Mouse (Mus musculus) adrenal gland, postnatal 25 days (tissue): ENCODE data around the gene Slc5a8. TPM values are rescaled to one million over a fixed set of nuclear protein-coding genes. Genes with fewer than 3 reads are reported as not detected.

ENCODE experiments used
- DNase-seq: peaks from one replicate; pipeline ENCODE4 v3.0.0; 2021; ENCODE audit warnings: mixed read lengths
- long read RNA-seq: library from polyadenylated mRNA; stranded (forward); transcript quantifications from one replicate; pipeline ENCODE4 v2.0.0, GENCODE M21; 2021
- total RNA-seq: library from RNA; stranded (reverse); gene quantifications from 2 replicates; pipeline ENCODE4 v1.2.3, GENCODE M21; 2021

Slc5a8 gene
- 0.12 and 0.19 TPM in 2 replicates for total RNA-seq
- long read RNA-seq = 0 reads

GRCm38 (mm10) chr10:88885632-88886090 lies at the start of gene Slc5a8:
Gene Slc5a8 (plus strand): TSS chr10:88885992.
- DNase-seq = no peak

GRCm38 (mm10) chr10:88848876-88849476 lies 36.8 kb upstream of the Slc5a8 start:
- no peak for DNase-seq

GRCm38 (mm10) chr10:88849976-88850375 lies 35.8 kb upstream of the Slc5a8 start:
- DNase-seq = no peak

- no peak for DNase-seq
These were observed 32.5 kb upstream of the Slc5a8 start for GRCm38 (mm10) chr10:88853326-88853725.

GRCm38 (mm10) chr10:88860911-88861310 lies 24.9 kb upstream of the Slc5a8 start:
- DNase-seq = no peak

- DNase-seq = no peak
These were observed 24.4 kb upstream of the Slc5a8 start for GRCm38 (mm10) chr10:88861416-88861815.

GRCm38 (mm10) chr10:88862293-88862692 lies 23.5 kb upstream of the Slc5a8 start:
- no peak for DNase-seq

GRCm38 (mm10) chr10:88866017-88866416 lies 19.8 kb upstream of the Slc5a8 start:
- DNase-seq = no peak

GRCm38 (mm10) chr10:88874870-88875269 lies 10.9 kb upstream of the Slc5a8 start:
- no peak for DNase-seq

- no peak for DNase-seq
These were observed 8.4 kb upstream of the Slc5a8 start for GRCm38 (mm10) chr10:88877421-88877820.

- DNase-seq = no peak
These were observed 2.1 kb upstream of the Slc5a8 start for GRCm38 (mm10) chr10:88883721-88884120.

GRCm38 (mm10) chr10:88884836-88885235 lies 956 bp upstream of the Slc5a8 start:
- no peak for DNase-seq

GRCm38 (mm10) chr10:88886114-88886513 lies 322 bp downstream of the Slc5a8 start:
- no peak for DNase-seq

GRCm38 (mm10) chr10:88888376-88888775 lies 2.6 kb downstream of the Slc5a8 start:
- DNase-seq = no peak

GRCm38 (mm10) chr10:88891410-88891809 lies 5.6 kb downstream of the Slc5a8 start:
- no peak for DNase-seq

- no peak for DNase-seq
These were observed 6.8 kb downstream of the Slc5a8 start for GRCm38 (mm10) chr10:88892560-88893087.

GRCm38 (mm10) chr10:88897032-88897431 lies 11.2 kb downstream of the Slc5a8 start:
- DNase-seq = no peak

- DNase-seq = peak; percentile 35
These were observed 64.0 kb downstream of the Slc5a8 start for GRCm38 (mm10) chr10:88949649-88950296.

- DNase-seq = no peak
These were observed 64.5 kb downstream of the Slc5a8 start for GRCm38 (mm10) chr10:88950297-88950653.

- DNase-seq = no peak
These were observed 75.0 kb downstream of the Slc5a8 start for GRCm38 (mm10) chr10:88960791-88961190.

- DNase-seq = no peak
These were observed 82.8 kb downstream of the Slc5a8 start for GRCm38 (mm10) chr10:88968586-88968985.

GRCm38 (mm10) chr10:88970951-88971725 lies 85.3 kb downstream of the Slc5a8 start:
- DNase-seq = no peak

GRCm38 (mm10) chr10:88978932-88979331 lies 93.1 kb downstream of the Slc5a8 start:
- no peak for DNase-seq
